Mouse (Mus musculus) urinary bladder, postnatal 14 days (tissue): ENCODE data around the gene Hs6st1.

Source experiments
- DNase-seq: peaks from one replicate; pipeline ENCODE4 v3.0.0; 2021; ENCODE audit warnings: low spot score

Gene Hs6st1

GRCm38 (mm10) chr1:36085069-36085468 is 16.9 kb downstream of the Hs6st1 start:
- DNase-seq: no peak

GRCm38 (mm10) chr1:36088367-36088766 is 20.2 kb downstream of the Hs6st1 start:
- peak; percentile 39 for DNase-seq

GRCm38 (mm10) chr1:36089481-36089880 is 21.3 kb downstream of the Hs6st1 start:
- no peak for DNase-seq

GRCm38 (mm10) chr1:36090011-36090721 is 22.0 kb downstream of the Hs6st1 start:
- DNase-seq: peak; percentile 41

GRCm38 (mm10) chr1:36090722-36091110 is 22.5 kb downstream of the Hs6st1 start:
- no peak for DNase-seq

GRCm38 (mm10) chr1:36091246-36091645 is 23.0 kb downstream of the Hs6st1 start:
- no peak for DNase-seq

- DNase-seq: no peak
Observed at GRCm38 (mm10) chr1:36093741-36094140, 25.5 kb downstream of the Hs6st1 start.

GRCm38 (mm10) chr1:36095423-36096272 is 27.4 kb downstream of the Hs6st1 start:
- DNase-seq: peak; percentile 65

GRCm38 (mm10) chr1:36098432-36098831 is 30.2 kb downstream of the Hs6st1 start:
- no peak for DNase-seq

- no peak for DNase-seq
Observed at GRCm38 (mm10) chr1:36100371-36100770, 32.2 kb downstream of the Hs6st1 start.

GRCm38 (mm10) chr1:36105917-36106706 is 37.9 kb downstream of the Hs6st1 start:
- no peak for DNase-seq

- DNase-seq: no peak
Observed at GRCm38 (mm10) chr1:36109987-36110386, 41.8 kb downstream of the Hs6st1 start.

- no peak for DNase-seq
Observed at GRCm38 (mm10) chr1:36112665-36113064, 44.5 kb downstream of the Hs6st1 start.

- DNase-seq: no peak
Observed at GRCm38 (mm10) chr1:36113670-36114069, 45.5 kb downstream of the Hs6st1 start.

GRCm38 (mm10) chr1:36114844-36115243 is 46.6 kb downstream of the Hs6st1 start:
- no peak for DNase-seq

GRCm38 (mm10) chr1:36116488-36116887 is 48.3 kb downstream of the Hs6st1 start:
- no peak for DNase-seq

- DNase-seq: no peak
Observed at GRCm38 (mm10) chr1:36118061-36118685, 50.0 kb downstream of the Hs6st1 start.

- DNase-seq: no peak
Observed at GRCm38 (mm10) chr1:36118958-36119357, 50.8 kb downstream of the Hs6st1 start.

GRCm38 (mm10) chr1:36119426-36119825 is 51.2 kb downstream of the Hs6st1 start:
- DNase-seq: no peak

- no peak for DNase-seq
Observed at GRCm38 (mm10) chr1:36121172-36121571, 53.0 kb downstream of the Hs6st1 start.

GRCm38 (mm10) chr1:36125076-36125475 is 56.9 kb downstream of the Hs6st1 start:
- DNase-seq: peak; percentile 39

GRCm38 (mm10) chr1:36129126-36129525 is 60.9 kb downstream of the Hs6st1 start:
- peak; percentile 22 for DNase-seq
